Mouse (Mus musculus): ENCODE results near the gene Ranbp10. TPM values are rescaled to one million over a fixed set of nuclear protein-coding genes. Genes with fewer than 3 reads are reported as not detected.

The Ranbp10 gene
- polyA plus RNA-seq, 1 experiment from 2014 or later = 8.1 TPM

GRCm38 (mm10) chr8:105805346-105805745 lies 21.8 kb downstream of the Ranbp10 start:
- Histone ChIP-seq H3K27ac (ENCODE audit: low read depth, low read length) (no peak overlapping the region), H3K9me3 (replicated peaks; ENCODE audit: control insufficient read depth, low read length) (no peaks in the 10 kb centered on the region), H3K27me3 (replicated peaks; ENCODE audit: control insufficient read depth, insufficient read depth, low read length) (no peaks in the 10 kb centered on the region), H3K4me3 (ENCODE audit: low read depth, low read length) (no peak overlapping the region), H3K9ac (ENCODE audit: low read length) (no peak overlapping the region), H3K36me3 (ENCODE audit: control insufficient read depth, insufficient read depth, low read length) (peaks cover 21% of the 10 kb centered on the region), H3K4me1 (ENCODE audit: control insufficient read depth, insufficient read depth, low read length) (no peaks in the 10 kb centered on the region), H3K4me2 (ENCODE audit: low read length) (no peak overlapping the region)
- 72% methylated on average over 3 of the region's 3 CpGs for WGBS
- DNase-seq (ENCODE audit: low spot score) (no peak), ATAC-seq (no peak)

- Histone ChIP-seq H3K4me3 (ENCODE audit: low read depth, low read length) (no peak overlapping the region), H3K4me1 (ENCODE audit: control insufficient read depth, insufficient read depth, low read length) (no peaks in the 10 kb centered on the region), H3K36me3 (ENCODE audit: control insufficient read depth, insufficient read depth, low read length) (peaks cover 19% of the 10 kb centered on the region), H3K9me3 (replicated peaks; ENCODE audit: control insufficient read depth, low read length) (no peaks in the 10 kb centered on the region), H3K27me3 (replicated peaks; ENCODE audit: control insufficient read depth, insufficient read depth, low read length) (no peaks in the 10 kb centered on the region), H3K4me2 (ENCODE audit: low read length) (no peak overlapping the region), H3K9ac (ENCODE audit: low read length) (no peak overlapping the region), H3K27ac (ENCODE audit: low read depth, low read length) (no peak overlapping the region)
- 93% methylated on average over 7 of the region's 7 CpGs for WGBS
- DNase-seq (ENCODE audit: low spot score) = no peak
- no peak for ATAC-seq
These were observed 22.4 kb downstream of the Ranbp10 start for GRCm38 (mm10) chr8:105804797-105805196.

- WGBS = 91% methylated on average over 6 of the region's 6 CpGs
- Histone ChIP-seq H3K4me1 (ENCODE audit: control insufficient read depth, insufficient read depth, low read length) (peaks cover 6% of the 10 kb centered on the region), H3K9ac (ENCODE audit: low read length) (no peak overlapping the region), H3K4me2 (ENCODE audit: low read length) (no peak overlapping the region), H3K27me3 (replicated peaks; ENCODE audit: control insufficient read depth, insufficient read depth, low read length) (no peaks in the 10 kb centered on the region), H3K9me3 (replicated peaks; ENCODE audit: control insufficient read depth, low read length) (no peaks in the 10 kb centered on the region), H3K27ac (ENCODE audit: low read depth, low read length) (no peak overlapping the region), H3K36me3 (ENCODE audit: control insufficient read depth, insufficient read depth, low read length) (peaks cover 22% of the 10 kb centered on the region), H3K4me3 (ENCODE audit: low read depth, low read length) (no peak overlapping the region)
- ATAC-seq (no peak), DNase-seq (ENCODE audit: low spot score) (no peak)
These were observed 25.8 kb downstream of the Ranbp10 start for GRCm38 (mm10) chr8:105801153-105801904.

GRCm38 (mm10) chr8:105799091-105799812 lies 27.9 kb downstream of the Ranbp10 start:
- Histone ChIP-seq H3K4me2 (ENCODE audit: low read length) (no peak overlapping the region), H3K9me3 (replicated peaks; ENCODE audit: control insufficient read depth, low read length) (no peaks in the 10 kb centered on the region), H3K27ac (ENCODE audit: low read depth, low read length) (no peak overlapping the region), H3K4me3 (ENCODE audit: low read depth, low read length) (no peak overlapping the region), H3K9ac (ENCODE audit: low read length) (no peak overlapping the region), H3K4me1 (ENCODE audit: control insufficient read depth, insufficient read depth, low read length) (peaks cover 6% of the 10 kb centered on the region), H3K27me3 (replicated peaks; ENCODE audit: control insufficient read depth, insufficient read depth, low read length) (no peaks in the 10 kb centered on the region), H3K36me3 (ENCODE audit: control insufficient read depth, insufficient read depth, low read length) (peaks cover 10% of the 10 kb centered on the region)
- WGBS = 45% methylated on average over 8 of the region's 8 CpGs
- DNase-seq (ENCODE audit: low spot score) (peak; percentile 78), ATAC-seq (peak; percentile 58; the same call in 1 of the 2 replicates)

GRCm38 (mm10) chr8:105798408-105798807 lies 28.7 kb downstream of the Ranbp10 start:
- no peak overlapping the region for H3K4me3 ChIP-seq (ENCODE audit: low read depth, low read length)
- no peak overlapping the region for H3K4me2 ChIP-seq (ENCODE audit: low read length)
- H3K9me3 ChIP-seq (replicated peaks; ENCODE audit: control insufficient read depth, low read length) = no peaks in the 10 kb centered on the region
- no peak for DNase-seq (ENCODE audit: low spot score)
- H3K9ac ChIP-seq (ENCODE audit: low read length) = no peak overlapping the region
- 94% methylated on average over 5 of the region's 5 CpGs for whole genome bisulfite sequencing
- ATAC-seq = no peak
- H3K27me3 ChIP-seq (replicated peaks; ENCODE audit: control insufficient read depth, insufficient read depth, low read length) = no peaks in the 10 kb centered on the region
- peaks cover 6% of the 10 kb centered on the region for H3K4me1 ChIP-seq (ENCODE audit: control insufficient read depth, insufficient read depth, low read length)
- H3K36me3 ChIP-seq (ENCODE audit: control insufficient read depth, insufficient read depth, low read length) = peaks cover 5% of the 10 kb centered on the region; the same call in 1 of the 2 replicates
- H3K27ac ChIP-seq (ENCODE audit: low read depth, low read length) = no peak overlapping the region

GRCm38 (mm10) chr8:105795785-105796184 lies 31.4 kb downstream of the Ranbp10 start:
- 96% methylated on average over 1 of the region's 1 CpGs for WGBS
- no peak for DNase-seq (ENCODE audit: low spot score)
- no peak for ATAC-seq

GRCm38 (mm10) chr8:105794009-105794598 lies 33.0 kb downstream of the Ranbp10 start:
- 94% methylated on average over 3 of the region's 3 CpGs for WGBS
- peaks cover under 1% of the 10 kb centered on the region for H3K4me1 ChIP-seq (ENCODE audit: control insufficient read depth, insufficient read depth, low read length)
- H3K36me3 ChIP-seq (ENCODE audit: control insufficient read depth, insufficient read depth, low read length) = 0 out of 2 replicates have a peak, but pooled peaks cover 3% of the 10 kb centered on the region

More at GRCm38 (mm10) chr8:105795785-105796184, 31.4 kb downstream of the Ranbp10 start:
- no peaks in the 10 kb centered on the region for H3K27me3 ChIP-seq (replicated peaks; ENCODE audit: control insufficient read depth, insufficient read depth, low read length)
- 0 out of 2 replicates have a peak, but pooled peaks cover 3% of the 10 kb centered on the region for H3K36me3 ChIP-seq (ENCODE audit: control insufficient read depth, insufficient read depth, low read length)
- H3K4me2 ChIP-seq (ENCODE audit: low read length) = no peak overlapping the region
- no peak overlapping the region for H3K27ac ChIP-seq (ENCODE audit: low read depth, low read length)
- no peak overlapping the region for H3K4me3 ChIP-seq (ENCODE audit: low read depth, low read length)
- peaks cover 6% of the 10 kb centered on the region for H3K4me1 ChIP-seq (ENCODE audit: control insufficient read depth, insufficient read depth, low read length)
- no peaks in the 10 kb centered on the region for H3K9me3 ChIP-seq (replicated peaks; ENCODE audit: control insufficient read depth, low read length)
- no peak overlapping the region for H3K9ac ChIP-seq (ENCODE audit: low read length)

GRCm38 (mm10) chr8:105793331-105793730 lies 33.8 kb downstream of the Ranbp10 start:
- no peak for ATAC-seq
- H3K4me1 ChIP-seq (ENCODE audit: control insufficient read depth, insufficient read depth, low read length) = no peaks in the 10 kb centered on the region
- no peaks in the 10 kb centered on the region for H3K9me3 ChIP-seq (replicated peaks; ENCODE audit: control insufficient read depth, low read length)
- H3K4me2 ChIP-seq (ENCODE audit: low read length) = no peak overlapping the region
- no peak overlapping the region for H3K4me3 ChIP-seq (ENCODE audit: low read depth, low read length)
- H3K9ac ChIP-seq (ENCODE audit: low read length) = no peak overlapping the region
- no peak overlapping the region for H3K27ac ChIP-seq (ENCODE audit: low read depth, low read length)
- WGBS = 92% methylated on average over 1 of the region's 1 CpGs
- no peak for DNase-seq (ENCODE audit: low spot score)
- no peaks in the 10 kb centered on the region for H3K27me3 ChIP-seq (replicated peaks; ENCODE audit: control insufficient read depth, insufficient read depth, low read length)
- 0 out of 2 replicates have a peak, but pooled peaks cover 1% of the 10 kb centered on the region for H3K36me3 ChIP-seq (ENCODE audit: control insufficient read depth, insufficient read depth, low read length)

More at GRCm38 (mm10) chr8:105794009-105794598, 33.0 kb downstream of the Ranbp10 start:
- Histone ChIP-seq H3K9me3 (replicated peaks; ENCODE audit: control insufficient read depth, low read length) (no peaks in the 10 kb centered on the region), H3K27ac (ENCODE audit: low read depth, low read length) (no peak overlapping the region), H3K4me2 (ENCODE audit: low read length) (no peak overlapping the region), H3K9ac (ENCODE audit: low read length) (no peak overlapping the region), H3K27me3 (replicated peaks; ENCODE audit: control insufficient read depth, insufficient read depth, low read length) (no peaks in the 10 kb centered on the region), H3K4me3 (ENCODE audit: low read depth, low read length) (no peak overlapping the region)
- ATAC-seq (no peak), DNase-seq (ENCODE audit: low spot score) (no peak)

Data from forebrain, embryonic 14.5 days (tissue).